Mouse (Mus musculus) testis, adult 2 months (tissue): ENCODE data around the gene Smarcc2.

Source experiments
- CTCF ChIP-seq: fragments of 200-500 bp; IDR thresholded peaks from 2 replicates; pipeline ENCODE4 v1.5.1; 2012; ENCODE audit warnings: low read depth, mild to moderate bottlenecking, inconsistent platforms, low read length, moderate library complexity; ENCODE audit not compliant: control insufficient read depth, insufficient read depth, insufficient replicate concordance
- POLR2A ChIP-seq: fragments of 200-500 bp; IDR thresholded peaks from 2 replicates; pipeline ENCODE4 v1.6.1; 2012; ENCODE audit warnings: low read depth, mild to moderate bottlenecking, inconsistent platforms, low read length, moderate library complexity; ENCODE audit not compliant: control insufficient read depth

GRCm38 (mm10) chr10:128504012-128504411 lies 45.0 kb downstream of the Smarcc2 start:
- TF ChIP-seq CTCF, result no peak
- no peak for TF ChIP-seq POLR2A
